Mouse (Mus musculus) cerebellum, postnatal 36 days (tissue): ENCODE results near the gene Nodal.
A peak's percentile ranks its signal among the peaks of the same experiment; 100 is the strongest.

Experiments
- DNase-seq, 2 experiments: peaks; one replicate each; pipeline ENCODE4 v3.0.0; 2021 to 2022; ENCODE audit warnings: mixed read lengths in 2 of 2

Nodal gene

DNA sequence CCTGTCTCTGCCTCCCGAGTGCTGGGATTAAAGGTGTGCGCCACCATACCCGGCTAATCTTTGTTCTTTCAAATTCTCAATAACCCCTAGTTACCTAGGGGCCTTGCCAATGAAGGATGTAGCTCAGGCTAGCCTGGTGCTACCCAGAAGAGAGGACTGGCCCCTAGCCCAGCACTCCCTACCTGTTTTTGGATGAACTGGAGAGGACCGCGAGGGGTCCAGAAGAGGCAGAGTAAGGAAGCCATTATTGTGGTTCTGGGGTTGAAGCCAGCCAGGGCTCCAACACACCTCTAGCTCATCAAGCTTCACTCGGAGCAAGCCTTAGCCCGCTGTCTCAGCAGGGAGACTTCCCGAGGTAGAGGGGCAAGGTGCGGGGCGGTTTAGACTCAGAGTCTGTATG lies at the start of gene Nodal:
Nodal (plus strand) TSS at position 301 of the 400 bp plus-strand sequence.
- DNase-seq: no peak

DNA sequence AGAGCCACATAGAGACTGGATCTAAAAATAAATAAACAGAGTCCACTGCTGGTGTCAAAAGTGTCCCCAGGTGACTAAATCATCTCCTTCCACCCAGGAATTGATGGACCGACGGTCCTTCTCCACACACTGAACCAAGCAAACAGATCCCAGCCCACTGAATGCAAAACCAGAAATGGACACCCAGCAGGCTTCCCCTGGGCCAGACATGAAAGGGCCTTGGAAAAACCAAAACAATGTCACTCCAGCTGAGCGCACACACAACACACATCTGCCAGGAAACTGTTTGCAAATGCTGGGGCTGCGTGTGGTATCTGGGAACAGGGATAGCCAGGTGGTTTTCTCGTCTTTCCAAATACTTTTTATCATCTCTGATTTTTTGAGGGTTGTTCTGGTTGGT lies 48.0 kb upstream of the Nodal start:
- DNase-seq: no peak

DNA sequence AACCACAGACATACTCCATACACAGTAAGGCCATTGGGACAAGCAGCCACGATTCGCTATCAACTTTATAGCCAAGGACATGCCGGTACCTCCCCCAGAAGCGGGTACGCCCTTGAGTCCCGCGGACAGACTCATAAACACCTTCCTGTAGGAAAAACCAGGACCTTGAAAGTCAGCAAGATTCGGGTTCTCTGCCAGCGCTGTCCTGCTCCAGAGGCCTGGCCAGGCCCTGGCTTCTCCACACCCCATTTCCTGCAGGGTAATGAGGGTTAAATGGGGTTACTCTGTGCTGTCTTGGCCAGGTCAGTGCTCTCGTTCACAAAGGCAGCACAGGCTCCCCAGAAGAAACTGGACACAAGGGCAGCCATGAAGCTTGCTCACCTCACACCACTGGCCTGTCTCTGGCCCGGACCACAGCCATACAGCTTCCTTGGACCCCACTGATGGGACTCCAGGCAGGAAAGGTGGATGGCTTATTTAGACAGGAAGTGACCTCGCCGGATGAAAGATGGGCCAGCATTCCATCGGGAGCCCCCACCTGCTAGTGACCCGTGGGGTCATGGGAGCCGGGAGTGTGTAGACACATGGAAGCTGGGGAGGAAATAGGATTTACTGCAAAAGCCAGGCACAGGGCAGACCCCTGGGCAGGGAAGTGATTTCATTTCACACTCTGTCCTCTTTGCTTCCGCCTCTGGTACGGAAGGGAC lies 47.3 kb upstream of the Nodal start:
- DNase-seq: no peak

DNA sequence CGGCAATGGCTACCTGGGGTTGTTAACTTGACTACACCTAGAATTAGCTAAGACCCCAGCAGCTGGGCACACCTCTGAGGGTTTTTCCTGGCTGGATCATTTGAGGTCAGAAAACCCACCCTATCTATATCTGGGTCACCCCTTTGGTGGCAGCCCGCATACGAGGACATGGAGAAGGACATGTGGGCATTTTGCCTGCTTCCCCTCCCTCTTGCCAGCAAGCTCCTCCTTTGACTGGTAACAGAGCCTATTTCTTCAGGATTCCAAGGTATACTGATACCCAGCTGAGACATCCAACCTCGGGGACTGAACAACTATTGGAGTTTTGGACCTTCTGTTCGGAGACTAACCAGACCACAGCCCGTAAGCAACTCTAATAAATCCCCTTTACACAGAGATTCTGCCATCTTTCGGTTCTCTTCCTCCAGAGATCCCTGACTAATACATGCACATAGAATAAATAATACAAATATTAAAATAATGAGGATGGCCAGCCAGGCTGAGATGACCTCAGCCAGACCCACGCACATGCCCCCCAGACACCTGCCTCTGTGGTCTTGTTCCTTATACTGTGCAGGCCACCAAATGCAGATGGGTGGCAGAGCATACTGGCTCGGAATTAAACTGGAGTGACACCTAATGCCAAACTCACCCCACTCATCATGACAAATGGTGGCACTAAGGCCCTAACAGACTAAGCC lies 45.7 kb upstream of the Nodal start:
- DNase-seq: no peak

DNA sequence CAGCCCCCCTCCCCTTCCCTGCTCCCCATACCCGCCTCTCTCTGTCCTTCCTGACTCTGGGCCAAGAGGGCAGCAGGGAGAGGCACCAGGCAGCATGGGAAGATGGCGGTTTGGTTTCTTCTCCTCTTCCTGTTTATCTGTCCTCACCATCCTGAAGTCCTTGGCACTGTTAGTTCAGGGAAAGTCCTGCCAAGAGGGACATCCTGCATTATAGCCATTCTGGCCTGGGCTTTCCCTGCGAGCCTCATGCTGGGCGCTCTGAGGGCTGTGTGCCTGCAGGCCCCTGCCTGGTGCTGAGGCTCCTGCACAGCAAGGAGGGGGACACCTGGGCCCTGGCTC lies 45.2 kb upstream of the Nodal start:
- DNase-seq: peak; percentile 67 to 70

GRCm38 (mm10) chr10:61374076-61374475 lies 43.7 kb upstream of the Nodal start:
- no peak for DNase-seq

DNA sequence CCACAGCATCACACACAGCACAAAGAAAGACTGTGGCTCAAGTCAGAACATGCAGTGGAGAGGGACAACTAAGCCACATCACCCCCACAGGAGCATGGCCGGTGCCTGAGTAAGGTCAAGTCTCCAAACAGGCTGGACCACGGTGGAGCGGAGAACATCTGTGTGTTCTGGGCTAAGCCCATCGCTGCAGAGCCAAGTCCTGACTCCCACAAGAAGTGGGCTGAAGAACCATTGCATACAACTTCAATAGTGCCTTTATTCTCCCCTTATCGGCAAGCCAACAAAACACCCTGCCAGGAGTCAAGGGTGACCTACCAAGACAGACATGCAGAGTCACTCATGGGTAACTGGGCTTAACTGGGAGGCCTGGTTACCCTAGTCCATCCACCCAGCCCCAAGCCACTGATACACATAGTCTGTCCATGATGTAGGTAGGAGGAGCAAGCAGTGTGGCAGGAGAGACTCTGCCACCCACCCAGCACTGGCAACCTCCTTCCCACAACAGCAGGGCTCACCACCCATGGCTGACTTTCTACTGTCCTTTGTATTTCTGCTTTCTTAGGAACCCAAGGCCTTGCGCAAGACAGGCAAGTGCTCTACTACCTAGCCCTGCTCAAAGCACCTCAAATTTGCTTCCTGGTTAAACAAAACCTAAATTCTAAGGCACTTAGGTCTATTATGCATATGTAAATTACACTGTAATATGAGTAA lies 42.8 kb upstream of the Nodal start:
- DNase-seq: no peak

DNA sequence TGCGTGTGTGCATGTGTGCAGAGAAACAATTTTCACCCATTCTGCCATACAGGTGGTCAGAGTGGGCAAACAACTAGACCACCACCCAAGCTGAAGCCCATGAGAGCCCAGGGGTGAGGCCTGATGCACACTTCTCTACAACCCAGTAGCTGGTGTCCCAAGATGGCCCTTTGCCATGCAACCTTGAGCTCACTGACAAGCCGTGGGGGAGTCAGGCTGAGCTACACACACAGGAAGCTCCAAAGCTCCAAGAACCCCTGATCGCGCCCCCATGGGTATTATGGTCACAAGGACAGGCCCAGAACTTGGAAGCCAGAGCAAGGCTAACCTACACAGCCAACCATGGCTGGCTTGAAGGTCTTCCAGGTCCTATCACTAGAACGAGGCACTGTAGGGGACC lies 39.7 kb upstream of the Nodal start:
- DNase-seq: no peak

- DNase-seq: no peak
Observed at GRCm38 (mm10) chr10:61378698-61379097, 39.1 kb upstream of the Nodal start.

DNA sequence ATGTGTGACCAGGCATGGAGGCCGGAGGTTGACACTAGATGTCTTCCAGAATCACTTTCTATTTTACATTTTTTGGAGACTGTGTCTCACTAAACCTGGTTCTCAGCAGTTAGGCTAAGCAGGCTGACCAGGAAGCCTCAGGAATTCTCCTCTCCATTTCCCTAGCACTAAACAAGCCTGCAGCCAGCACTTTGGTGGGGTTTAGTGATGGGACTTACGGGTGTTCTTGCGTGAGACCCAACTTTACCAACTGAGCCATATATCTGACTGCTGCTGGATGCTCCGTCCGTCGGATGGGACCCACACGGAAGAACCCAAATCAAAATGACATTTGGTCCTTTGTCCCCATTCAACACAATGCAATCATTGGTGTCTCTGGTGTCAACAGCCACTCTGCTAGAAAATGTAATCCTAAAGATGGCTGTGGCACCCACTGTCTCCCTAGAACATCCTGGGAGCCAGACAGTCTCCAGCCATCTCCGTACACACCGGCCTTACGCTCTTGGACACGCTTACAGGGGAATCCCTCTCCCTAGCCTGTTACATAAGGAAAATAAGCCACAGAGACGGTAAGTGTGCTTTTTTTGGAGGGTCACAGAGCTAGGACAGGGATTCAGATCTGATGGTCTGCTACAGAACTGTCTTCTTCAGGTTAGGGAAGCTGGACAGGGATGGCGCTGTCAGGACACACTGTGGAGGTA lies 38.3 kb upstream of the Nodal start:
- DNase-seq: no peak

DNA sequence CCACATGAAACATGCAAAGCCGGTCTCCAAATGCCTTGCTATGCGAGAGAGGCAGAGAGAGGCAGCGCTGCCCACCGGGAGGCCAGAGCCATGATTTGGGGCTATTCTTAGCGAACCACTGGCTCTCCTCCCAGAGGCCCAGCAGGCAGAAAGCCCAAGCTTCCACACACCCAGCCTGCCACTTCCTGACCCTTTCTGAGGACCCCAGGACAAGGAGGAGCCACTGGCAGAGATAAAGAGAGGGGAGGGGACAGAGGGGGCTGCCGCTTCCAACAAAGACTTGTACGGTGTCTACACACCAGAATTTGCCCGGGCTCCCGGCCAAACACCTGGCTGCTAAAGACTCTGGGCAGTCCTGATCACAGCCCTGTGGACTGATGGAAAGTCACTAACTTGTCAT lies 37.6 kb upstream of the Nodal start:
- DNase-seq: no peak

DNA sequence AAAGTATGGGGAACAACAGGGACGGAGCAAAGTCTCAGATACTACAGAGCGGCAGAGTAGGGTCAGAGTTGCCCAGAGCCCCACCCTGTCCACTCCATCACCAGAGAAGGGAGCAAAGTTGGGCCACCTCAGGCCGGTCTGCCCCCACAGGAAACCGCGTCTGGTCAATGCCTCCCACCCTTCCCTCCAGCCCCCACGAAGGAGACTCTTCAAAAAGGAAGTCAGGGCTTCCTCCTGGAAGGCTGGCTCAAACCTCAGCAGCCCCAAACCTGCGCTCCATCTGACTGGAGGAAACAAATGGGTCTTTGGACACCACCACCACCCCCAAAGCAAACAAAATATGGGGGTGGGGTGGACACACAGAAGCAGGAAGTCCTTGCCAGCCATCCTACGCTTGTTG lies 35.9 kb upstream of the Nodal start:
- no peak for DNase-seq

GRCm38 (mm10) chr10:61382281-61382731 lies 35.5 kb upstream of the Nodal start:
- DNase-seq: no peak

- DNase-seq: peak; percentile 43 to 67
Observed at GRCm38 (mm10) chr10:61383021-61383714, 34.6 kb upstream of the Nodal start, which contains the start of gene Pald1. Gene Pald1 (minus strand): TSS chr10:61383530.

GRCm38 (mm10) chr10:61383715-61384047 lies 34.1 kb upstream of the Nodal start:
- no peak for DNase-seq

- DNase-seq: no peak
Observed at GRCm38 (mm10) chr10:61385174-61385573, 32.6 kb upstream of the Nodal start.

- DNase-seq: no peak
Observed at GRCm38 (mm10) chr10:61386284-61386683, 31.5 kb upstream of the Nodal start.

- DNase-seq: no peak
Observed at GRCm38 (mm10) chr10:61389020-61389419, 28.8 kb upstream of the Nodal start.

- DNase-seq: no peak
Observed at GRCm38 (mm10) chr10:61390148-61390547, 27.6 kb upstream of the Nodal start.

GRCm38 (mm10) chr10:61392584-61392983 lies 25.2 kb upstream of the Nodal start:
- DNase-seq: no peak

DNA sequence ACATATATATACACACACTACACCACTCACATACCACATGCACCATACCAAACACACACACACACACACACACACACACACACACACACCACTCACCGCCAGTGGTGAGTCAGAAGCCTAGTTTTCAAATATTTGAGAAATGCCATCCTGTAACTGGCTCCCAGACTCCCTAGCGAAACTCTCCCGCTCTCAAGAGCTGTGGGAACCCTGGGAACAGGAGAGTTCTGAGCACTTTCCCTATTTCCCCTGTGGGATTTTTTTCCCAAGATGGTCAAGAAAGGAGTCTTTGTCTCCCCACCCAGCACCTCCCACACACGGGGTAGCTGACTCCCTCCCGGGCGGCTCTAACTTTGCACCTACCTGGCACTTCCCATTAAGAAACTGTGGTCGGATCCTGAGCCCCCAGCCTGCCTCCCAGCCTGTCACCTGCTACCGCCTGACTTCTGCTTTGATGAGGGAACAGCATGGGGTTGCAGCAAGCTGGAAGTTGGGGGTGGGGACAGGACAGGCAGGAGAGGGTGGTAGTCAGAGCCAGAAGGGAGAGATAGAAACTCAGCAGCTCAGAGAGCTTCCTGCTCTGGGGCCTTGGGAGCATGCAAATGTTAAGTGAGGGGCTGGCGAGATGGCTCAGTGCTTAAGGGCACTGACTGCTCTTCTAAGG lies 23.2 kb upstream of the Nodal start:
- no peak for DNase-seq

GRCm38 (mm10) chr10:61398125-61398524 lies 19.6 kb upstream of the Nodal start:
- DNase-seq: no peak
